Mouse (Mus musculus) cerebellum, adult 18-20 months (tissue): ENCODE data around the gene Plagl2.

ENCODE experiments used
- DNase-seq, 2 experiments: peaks; one replicate each; pipeline ENCODE4 v3.0.0; 2021

Gene Plagl2

DNA sequence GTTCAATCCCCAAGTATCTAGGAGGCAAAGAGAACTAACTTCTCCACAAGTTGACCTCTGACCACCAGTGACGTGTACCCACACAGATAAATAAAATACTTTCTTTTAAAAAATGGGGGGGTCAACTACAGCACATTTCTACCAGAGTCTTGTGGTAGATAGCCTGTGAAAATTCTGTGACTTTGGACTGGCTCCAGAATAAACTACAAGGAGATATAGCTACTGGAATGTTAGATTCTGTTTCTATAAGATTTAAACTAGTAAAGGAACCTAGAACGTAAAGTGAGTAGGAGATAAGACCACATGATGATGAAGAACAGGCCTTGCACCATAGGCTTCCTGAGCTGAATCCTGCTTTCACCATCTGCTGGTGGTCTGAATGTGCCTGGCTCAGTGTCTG lies 53.4 kb downstream of the Plagl2 start:
- DNase-seq, result no peak

DNA sequence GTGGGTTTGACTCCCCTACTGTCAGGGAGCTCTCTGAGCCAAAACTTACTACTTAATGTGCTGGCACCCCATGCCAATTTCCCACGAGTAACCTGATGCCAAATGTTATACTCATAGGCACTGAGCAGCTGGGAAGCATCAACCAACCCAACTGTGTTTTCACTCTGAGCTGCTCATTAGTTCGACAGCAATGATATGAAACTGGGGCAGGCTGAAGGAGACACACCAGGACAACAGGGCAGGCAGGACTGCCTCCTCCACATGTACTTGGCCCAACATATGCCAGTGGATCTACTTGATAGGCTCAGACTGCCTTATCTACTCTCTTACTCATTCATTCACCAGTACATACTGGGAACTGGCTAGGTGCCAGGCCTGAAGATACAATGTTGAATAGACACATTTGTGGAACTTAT lies 55.0 kb downstream of the Plagl2 start:
- peak in 1 of 2 experiments; percentile 26 for DNase-seq

DNA sequence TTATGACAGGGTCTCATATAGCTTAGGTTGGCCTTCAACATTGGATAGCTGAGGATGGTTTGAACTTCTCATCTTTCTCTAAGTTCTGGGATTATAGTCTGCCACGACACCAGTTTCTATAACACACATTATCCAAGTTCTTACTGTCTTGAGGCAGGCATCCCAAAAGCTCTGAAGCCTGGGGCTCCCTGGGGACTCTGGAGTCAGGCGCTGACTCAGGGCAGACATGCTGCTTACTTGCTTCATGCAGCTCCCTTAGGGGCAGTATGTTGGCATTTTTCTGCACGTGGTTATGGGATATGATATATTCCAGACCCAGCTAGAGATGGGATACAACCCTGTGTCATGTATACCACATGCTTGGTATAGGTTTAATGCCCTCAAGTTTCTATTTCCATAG lies 61.3 kb downstream of the Plagl2 start:
- no peak for DNase-seq

- no peak for DNase-seq
Measured at GRCm38 (mm10) chr2:153179126-153179860, 61.9 kb downstream of the Plagl2 start.
